Mouse (Mus musculus): ENCODE measurements around the gene Cep131.

GRCm38 (mm10) chr11:120111033-120111432 is 24.4 kb upstream of the Cep131 start:
- TF ChIP-seq CTCF (conservative IDR thresholded peaks at IDR 0.05; ENCODE audit: low read length) (peak; percentile 85), NANOG (IDR thresholded peaks at IDR 0.05; ENCODE audit: borderline replicate concordance, low read length) (no peak)
